Mouse (Mus musculus): ENCODE measurements around the gene Enah. TPM values are rescaled to one million over a fixed set of nuclear protein-coding genes. Genes with fewer than 3 reads are reported as not detected.
A peak's percentile ranks its signal among the peaks of the same experiment; 100 is the strongest.

Enah gene
- total RNA-seq, 1 experiment from 2014 or later = 69.3 TPM

DNA sequence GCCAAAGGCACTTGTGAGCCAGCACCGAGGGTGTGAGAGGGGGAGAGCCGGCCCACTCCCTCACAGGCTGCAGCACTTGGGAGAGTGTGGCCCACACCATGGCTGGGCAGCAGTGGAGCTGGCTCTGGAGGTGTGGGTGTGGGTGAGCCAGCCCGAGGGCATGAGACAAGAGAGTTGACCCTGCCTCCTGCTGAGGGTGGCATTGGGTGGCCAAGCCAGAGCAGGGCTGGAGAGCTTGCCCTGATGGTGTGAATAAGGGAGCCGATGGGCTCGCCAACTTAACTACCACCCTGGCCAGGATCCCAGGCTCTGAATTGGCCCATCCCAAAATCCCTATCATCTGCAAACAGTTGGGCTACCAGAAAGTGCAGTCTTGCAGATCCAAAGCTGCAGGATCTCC lies 141.4 kb downstream of the Enah start:
- no peak for DNase-seq

DNA sequence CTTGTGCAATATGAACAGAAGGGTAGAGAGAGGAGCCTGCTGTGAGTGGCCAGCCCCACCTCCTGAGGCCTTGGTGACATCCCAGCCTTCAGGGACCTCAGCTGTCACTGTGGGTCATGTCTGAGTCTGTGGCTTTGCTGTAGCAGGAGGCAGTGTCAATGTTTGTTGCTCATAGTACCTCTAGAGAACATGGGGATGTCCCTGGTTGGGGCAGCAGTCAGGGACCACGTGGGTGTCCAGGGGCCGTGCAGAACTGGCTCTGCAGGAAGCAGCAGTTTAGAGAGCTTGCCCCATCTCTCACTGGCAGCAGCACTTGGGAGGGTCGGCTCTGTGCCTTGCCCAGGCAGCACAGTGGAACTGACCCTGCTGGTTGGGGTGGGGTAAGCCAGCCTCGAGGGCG lies 142.7 kb downstream of the Enah start:
- DNase-seq = peak; percentile 14

DNA sequence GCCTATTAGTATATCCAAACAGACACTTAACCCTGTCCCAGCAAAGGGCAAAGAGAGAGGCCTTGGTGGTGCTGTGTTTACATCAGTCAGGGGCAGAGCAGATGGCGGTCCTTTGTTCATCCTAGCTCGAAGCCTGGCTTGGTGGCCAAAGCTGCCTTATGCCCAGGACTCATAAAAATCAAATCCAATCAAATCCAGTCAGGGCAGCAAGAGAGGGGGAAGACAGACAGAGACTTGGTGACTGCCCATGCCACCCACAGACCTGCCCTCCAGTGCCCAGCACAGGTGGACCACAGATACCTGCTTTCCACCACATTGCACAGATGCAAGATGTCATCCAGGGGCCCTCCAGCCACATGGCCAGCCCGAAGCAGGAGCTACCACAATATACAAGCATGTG lies 143.1 kb downstream of the Enah start:
- no peak for DNase-seq

DNA sequence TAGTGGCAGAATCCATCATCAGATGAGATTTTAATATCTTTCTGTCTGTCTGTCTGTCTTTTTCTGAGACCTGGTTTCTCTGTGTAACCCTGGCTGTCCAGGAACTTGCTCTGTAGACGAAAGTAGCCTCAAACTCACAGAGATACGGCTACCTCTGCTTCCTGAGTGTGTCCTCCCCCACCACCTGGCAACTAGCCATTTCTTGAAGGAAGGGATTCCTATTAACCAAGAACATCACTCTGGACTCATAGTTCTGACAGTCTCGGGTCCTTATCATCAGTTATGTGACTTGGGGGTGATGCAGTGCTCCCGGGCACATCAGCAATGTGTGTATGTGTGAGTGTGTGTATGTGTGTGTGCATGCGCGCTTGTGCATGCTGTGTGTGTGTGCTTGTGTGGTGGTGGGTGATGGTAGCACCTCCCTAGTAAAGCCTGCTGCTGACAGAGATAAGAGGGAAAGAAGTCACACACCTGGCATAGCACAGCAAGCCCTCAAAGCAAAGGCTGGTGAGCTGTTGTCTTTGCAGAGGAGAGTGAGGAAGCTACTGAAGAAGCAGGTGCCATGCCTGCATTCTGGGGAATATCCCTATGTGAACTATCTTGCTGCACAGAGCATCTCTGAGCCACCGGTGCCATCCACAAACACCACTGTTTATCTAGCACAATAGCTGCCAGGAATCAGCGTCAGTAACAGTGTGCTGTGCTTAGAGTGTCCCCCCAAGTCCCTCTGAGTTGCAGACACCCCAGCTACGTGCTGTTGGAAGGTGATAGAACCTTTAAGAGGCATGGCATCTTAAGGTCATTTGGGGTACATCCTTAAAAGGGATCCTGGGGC lies 146.5 kb downstream of the Enah start:
- no peak for DNase-seq

DNA sequence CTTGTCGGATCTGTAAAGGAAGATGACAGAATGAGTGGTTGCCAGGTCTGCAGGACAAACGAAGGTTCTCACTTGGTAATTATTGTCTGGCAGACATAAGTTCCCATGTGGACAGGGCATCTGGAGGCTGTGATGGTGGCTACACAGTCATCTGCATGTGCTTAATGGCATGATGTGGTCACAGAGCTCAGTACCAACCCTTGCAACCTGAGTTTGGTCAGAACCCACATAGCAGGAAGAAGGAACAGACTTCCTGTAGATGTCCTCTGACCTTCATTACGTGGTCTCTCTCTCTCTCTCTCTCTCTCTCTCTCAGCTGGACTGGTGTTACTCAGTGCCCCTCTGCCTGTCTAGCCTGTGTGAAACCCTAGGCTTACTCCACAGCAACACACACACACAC lies 147.2 kb downstream of the Enah start:
- no peak for DNase-seq

DNA sequence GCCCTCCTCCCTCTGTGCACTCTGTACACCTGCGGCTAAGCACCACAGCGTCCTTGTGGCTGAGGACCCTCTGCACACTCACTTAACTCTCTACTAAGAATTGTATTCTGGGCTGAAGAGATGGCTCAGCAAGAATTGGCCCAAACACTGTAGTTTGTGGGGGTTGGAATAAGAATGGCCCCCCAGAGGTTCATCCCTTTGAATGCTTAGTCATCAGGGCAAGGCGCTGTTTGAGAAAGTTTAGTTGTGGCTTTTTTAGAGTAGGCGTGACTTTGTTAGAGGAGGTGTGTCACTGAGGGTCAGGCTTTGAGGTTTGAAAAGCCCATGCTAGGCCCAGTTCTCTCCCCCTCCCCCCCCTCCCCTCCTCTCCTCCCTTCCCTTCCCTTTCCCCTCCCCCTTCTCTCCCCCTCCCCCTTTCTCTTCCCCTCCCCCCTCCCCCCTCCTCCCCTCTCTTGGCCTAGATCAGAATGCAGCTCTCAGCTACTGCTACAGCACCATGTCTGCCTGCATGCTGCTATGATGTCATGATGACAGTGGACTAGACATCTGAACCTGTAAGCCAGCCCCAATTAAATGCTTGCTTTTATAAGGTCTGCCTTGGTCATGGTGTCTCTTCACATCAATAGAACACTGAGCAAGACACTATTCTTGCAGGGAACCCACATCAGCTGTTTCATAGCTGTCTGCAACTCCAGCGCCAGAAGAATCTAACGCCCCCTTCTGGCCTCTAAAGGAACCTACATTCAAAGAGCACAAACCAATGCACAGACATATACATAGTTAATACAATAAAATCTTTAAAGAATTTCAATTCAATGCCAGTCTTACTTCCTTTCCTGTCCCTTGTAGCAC lies 153.1 kb downstream of the Enah start:
- DNase-seq = no peak

DNA sequence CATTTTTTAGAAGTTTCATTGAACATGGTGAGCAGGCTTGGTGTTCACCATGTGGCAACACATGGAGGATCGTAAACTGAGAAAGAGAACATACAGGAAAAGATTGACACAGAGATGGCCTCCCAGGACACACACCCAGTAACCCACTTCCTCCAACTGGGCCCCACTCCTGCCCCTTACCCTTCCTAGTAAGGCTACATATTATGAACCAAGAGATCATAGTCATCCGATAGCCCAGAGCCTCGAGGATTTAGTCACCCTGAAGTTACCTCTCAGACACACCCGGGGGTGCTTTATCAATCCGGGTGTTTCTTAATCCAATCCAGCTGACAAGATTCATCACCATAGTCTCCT lies 153.9 kb downstream of the Enah start:
- no peak for DNase-seq

DNA sequence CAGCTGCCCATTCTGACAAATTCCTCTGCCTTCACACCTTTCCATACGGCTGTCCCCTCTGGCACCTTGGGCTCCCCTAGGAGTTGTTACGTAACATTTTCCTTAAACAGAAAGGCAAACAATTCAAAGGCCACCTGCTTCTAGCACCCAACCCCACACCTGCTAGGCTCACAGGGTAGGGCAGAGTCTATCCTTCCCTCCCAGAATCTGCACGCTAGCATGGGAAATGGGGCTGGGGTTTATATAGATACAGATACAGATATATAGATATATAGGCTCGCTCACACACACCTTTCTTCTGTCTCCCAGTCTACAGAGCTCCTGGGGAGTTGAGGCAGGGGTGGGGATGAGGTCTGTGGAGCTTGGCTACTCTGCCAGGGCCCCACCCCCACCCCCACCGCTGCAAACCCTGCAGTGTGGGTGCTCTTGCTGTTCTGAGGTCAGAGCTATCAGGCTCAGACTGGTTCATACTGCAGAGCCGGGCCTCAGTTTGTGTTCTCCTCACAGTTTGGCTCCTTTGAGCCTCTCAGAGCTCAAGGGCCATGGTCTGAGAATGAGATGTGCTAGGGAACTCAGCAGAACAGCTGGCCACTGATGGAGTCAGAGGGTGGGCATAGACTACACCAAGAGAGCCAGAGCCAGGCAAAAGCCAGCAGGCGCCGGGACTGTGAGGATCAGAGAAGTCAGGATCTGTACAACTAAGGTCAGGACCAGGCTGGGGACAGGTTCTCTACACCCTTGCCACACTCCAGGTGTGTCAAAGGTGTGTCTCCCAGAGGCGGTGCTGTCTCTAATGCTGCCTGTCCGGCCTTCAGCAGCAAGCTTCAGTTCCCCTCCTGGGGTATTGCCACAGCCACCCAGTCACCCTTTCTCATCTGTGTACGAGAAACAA lies 154.6 kb downstream of the Enah start:
- DNase-seq = no peak

DNA sequence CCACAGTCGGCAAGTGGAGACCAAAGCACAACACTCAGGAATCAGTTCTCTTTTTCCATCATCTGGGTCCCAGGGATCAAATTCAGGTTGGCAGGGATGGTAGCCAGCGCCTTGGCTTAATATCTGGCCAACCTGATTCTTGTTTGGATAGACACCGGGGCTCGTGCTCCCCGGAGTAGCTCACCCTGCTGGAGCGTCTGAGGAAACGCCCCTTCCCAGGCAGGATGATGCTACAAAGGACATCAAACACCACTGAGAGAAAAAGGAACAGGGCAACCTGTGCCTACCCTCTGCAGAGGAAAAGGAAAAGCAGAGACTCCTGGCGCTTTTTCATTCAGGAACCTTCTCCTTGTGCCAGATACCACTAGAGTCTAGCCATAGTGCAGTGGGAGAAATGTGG lies 156.4 kb downstream of the Enah start:
- DNase-seq = no peak

DNA sequence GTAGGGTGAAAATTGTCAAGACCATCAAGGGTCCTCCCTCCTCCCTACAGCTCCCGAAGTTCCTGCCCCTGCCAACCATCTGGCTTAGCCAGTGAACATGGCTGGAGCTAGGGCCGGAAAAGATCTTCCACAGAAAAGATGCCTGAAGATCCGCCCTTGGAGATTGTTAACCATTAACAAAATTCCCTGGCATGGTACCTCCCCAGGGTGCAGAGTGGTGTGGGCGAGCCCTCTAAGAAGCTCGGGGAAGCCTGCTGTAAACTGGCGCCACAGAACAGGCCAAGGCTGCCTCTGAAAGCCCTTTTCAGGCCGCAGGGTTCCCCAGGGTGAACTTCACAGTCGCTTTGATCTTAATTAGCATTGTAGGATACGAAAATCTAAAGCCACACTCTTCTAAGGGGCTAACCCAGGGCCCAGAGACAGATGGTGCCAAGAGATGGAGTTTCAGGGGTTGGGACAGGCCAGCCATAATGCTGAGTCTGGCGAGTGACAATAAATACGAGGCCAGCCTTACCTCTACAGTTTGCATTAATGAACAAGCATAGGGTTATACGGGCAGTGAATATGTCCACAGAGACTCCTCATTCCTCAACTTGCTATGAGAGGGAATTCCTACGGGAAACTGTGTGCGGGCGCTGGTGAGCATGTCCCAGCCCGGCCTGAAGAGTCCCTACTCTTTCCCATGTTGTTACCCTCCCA lies 157.0 kb downstream of the Enah start:
- DNase-seq = no peak

DNA sequence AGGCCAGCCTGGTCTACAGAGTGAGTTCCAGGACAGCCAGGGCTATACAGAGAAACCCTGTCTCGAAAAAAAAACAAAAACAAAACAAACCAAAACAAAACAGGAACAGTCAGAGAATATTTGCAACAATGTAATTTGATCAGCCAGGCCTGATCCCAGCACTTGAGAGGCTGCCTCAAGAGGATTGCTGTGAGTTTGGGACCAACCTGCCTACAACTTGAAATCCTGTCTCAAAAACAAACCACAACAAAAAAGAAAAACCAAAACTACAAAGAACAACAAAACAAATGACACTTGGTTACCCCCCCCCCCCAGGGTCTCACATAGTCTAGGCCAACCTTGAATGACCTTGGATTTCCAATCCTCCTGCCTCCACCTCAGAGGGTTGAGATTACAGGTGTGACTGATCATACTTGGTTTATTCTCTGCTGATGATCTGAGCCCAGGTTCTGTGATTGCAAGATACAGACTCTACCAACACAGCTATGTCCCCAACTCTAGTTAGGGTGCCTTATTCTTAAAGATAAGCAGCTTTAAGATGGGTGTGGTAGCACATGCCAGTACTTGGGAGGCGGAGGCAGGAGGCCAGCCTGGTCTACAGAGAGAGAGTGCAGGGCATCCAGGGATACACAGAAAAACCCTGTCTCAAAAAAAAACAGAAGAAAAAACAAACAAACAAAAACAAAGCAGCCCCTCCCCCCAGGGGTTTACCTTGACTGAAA lies 158.4 kb downstream of the Enah start:
- no peak for DNase-seq

DNA sequence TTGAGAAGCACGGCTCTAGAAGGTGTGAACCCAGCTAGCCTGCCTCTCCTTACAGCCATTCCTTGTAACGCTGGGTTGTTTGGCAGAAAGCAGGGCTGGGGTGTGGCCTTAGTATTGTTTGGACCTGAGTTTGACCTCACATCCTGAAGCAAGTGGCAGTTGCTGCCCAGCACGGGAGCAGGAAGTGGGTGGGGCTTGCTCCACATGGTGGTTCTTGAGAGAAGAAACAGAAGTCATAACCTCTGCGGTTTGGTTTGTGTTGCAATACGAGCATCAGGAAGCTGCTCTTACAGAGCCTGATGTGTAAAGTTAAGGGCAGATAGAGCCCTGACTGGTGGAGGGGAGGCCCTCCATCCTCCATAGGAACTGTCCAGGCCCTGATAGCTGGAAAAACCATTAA lies 159.1 kb downstream of the Enah start:
- DNase-seq = peak; percentile 82

DNA sequence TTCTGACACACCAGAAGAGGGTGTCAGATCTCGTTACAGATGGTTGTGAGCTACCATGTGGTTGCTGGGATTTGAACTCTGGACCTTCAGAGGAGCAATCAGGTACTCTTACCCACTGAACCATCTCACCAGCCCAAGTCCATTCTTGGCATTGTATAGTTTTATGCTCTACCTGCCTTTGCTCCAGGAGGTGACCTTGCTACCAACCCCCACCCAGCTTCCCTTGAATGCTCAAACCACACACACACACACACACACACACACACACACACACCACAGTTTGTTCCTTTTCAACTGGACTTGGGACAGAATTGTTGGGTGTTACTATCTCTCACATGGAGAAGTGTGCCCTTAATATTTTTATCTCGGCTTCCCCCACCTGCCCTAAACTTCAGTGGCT lies 163.5 kb downstream of the Enah start:
- DNase-seq = no peak

DNA sequence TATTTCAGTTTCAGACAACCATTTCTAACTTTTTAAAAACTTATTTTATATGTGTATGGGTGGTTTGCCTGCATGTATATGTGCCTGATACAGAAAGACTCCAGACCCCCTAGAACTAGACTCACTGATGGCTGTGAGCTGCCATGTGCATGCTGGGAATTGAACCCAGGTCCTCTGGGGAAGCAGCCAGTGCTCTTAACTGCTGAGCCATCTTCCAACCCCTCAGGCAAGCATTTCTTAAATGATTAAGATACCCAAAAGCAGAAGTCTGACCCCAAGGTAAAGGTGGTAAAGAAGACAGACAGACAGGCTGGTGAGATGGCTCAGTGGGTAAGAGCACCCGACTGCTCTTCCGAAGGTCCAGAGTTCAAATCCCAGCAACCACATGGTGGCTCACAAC lies 165.0 kb downstream of the Enah start:
- no peak for DNase-seq

DNA sequence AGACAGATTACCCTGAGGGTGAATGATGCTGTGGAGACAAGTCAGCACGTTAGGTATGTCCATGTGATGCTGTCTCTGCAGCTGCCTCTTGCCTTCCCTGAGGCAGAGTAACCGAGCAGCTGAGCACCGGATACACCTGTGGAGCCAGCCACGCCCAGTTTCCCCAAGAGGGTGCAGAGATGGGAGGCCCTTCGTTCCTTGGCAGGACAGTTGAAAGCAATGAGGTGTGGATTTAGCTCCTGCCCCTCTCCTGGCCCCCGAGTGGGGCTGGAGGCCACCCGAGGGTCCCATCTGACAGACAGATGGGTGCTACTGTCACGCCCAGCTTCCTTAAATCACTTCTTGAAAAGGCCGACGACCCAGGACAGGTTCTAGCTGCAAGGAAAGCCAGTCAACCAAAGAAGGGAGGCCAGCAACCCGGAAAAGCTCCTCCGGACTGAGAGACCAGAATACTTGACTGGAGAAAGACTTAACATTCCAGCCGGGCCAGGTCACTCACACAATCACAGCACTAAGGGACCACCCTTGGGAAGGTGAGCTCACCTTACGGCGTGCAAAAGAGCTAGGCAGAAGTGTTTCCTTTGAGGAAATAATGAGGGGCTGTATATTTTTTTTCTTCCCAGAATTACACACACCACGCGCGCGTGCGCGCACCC lies 166.6 kb downstream of the Enah start:
- DNase-seq = peak; percentile 27

DNA sequence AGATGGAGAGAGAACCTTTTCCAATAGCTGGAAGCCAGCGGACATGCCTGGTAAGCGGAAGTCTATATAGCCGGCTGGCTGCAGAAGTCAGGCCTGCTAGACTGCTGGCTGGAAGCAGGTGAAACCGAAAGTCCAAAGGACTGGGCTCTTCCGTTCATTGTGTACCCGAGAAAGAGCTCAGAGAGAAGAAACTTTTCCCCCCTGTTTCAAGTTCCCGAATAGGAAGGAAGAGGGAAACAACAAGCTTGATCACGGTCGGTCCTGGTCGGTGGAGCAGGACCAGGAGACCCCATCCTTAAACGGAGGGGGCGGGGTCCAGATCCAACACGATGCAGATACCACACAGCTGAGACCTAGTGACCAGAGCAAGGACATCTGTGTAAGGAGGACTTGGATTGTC lies 167.3 kb downstream of the Enah start:
- peak; percentile 21 for DNase-seq

DNA sequence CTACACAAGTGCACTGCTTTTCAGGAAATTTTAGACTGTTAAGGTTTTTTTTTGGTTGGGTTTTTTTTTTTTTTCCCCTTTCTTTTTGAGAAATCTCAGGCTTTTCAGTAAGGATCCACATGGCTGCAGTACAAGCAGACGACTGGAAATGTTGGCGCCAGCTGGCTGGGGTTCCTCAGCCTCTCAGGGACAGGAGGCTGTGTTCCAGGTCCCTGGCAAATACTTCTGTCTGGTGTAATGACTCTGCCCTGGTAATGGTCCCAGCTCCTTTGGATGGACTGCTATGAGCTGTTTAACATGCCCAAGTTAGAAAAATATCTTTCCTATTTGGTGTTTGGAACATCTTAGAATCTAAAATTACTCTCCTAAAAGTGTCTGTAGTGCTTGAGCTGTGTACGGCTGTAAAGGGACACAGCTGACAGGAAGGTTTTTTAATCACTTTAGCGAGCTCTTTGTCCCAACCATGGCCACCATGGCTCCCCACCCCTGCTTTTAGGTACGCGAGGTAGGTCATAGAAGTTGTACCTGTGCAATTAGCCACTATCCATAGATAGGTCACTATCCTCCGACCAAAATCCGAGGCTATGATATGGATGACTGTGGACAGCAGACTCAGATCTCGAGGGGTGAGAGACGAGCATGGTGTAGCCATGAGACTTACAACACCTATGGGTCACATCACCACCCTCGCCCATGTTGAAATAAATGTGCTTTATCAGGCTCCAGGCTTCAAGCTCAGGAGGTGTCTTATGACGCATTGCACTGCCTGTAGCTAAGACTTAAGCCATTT lies 168.1 kb downstream of the Enah start:
- DNase-seq = peak; percentile 69

DNA sequence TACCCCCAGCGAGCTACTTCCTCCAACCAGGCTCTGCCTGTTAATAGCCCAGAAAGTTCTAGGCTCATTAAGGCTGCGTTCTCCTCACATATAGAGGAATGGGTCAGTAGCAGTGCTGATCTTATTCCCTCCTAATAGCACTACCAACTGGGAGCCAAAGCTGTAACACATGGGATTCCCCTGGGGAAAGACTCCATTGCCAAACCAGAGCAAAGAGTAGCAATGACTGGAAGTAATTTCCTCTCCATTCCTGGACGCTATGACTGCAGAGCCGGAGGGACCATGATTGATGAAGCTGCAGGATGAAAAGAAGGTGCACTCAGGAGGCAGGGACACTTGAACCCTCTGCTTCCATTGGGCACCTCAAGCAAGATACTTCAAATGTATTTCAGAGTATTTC lies 169.3 kb downstream of the Enah start:
- DNase-seq = peak; percentile 64

DNA sequence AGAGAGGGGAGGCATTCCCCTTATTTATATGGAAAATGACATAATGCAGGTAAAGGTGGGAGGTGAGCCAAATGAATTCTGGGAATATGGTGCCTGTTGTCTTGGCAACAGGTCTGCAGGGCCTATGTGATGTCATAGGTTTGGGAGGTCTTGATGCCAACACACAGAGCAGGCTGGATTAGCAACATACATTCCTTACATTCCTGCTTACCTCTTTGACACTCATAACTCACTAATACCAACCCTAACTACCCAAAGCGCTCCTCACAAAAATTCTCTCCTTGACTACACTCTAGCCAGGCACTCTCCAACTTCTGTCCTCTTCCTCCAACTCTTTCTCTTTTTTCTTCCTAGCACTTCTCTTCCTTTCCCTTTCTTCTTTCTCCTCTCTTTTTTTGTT lies 171.6 kb downstream of the Enah start:
- DNase-seq = no peak

DNA sequence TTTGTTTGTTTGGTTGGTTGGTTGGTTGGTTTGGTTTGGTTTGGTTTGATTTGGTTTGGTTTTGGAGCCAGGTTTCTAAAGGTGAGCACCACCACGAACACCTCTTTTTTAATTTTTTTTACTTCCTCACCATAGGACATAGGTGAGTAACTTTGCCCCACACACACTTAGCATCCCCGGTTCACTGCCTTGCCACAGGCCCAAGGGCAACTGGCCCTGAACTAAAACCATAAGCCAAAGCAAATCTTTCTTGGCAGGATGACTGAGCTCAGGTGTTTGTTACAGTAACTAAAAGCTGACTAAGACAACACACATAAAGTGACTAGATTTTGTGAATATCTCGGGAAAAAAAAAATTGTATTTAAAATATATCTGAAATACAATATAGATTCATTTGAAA lies 172.4 kb downstream of the Enah start:
- DNase-seq = no peak
